Mouse (Mus musculus) layer of hippocampus, postnatal 25 days (tissue): ENCODE results near the gene Cst6. TPM values are rescaled to one million over a fixed set of nuclear protein-coding genes. Genes with fewer than 3 reads are reported as not detected.

Source experiments
- DNase-seq, 2 experiments: peaks; one replicate each; pipeline ENCODE4 v3.0.0; 2022; ENCODE audit warnings: mixed read lengths in 2 of 2, low spot score in 1 of 2; ENCODE audit errors: extremely low spot score in 1 of 2
- total RNA-seq, 2 experiments: library from RNA; stranded (reverse); gene quantifications; 2 replicates each; pipeline ENCODE4 v1.2.3; 2021

Gene Cst6
- total RNA-seq, 2 experiments from 2014 or later, result 6.1 to 6.7 TPM

- DNase-seq, result peak; percentile 90 to 93
These were observed 54.2 kb downstream of the Cst6 start, which contains the start of gene Sf3b2 for GRCm38 (mm10) chr19:5294972-5295735. TSS of gene Sf3b2 (minus strand) at chr19:5295455.

Other genes with a start within 250 kb of the Cst6 start
- gene Rab1b, start 242.5 kb downstream of the Cst6 start, total RNA-seq, result 100 to 1,000 TPM; 173 TPM
- gene Klc2, start 231.0 kb downstream of the Cst6 start, total RNA-seq, result 100 to 1,000 TPM; 214 to 222 TPM
- gene Pacs1, start 76.5 kb downstream of the Cst6 start, total RNA-seq, result 10 to 100 TPM; 54.2 to 57.6 TPM
- 100 to 1,000 TPM; 201 to 202 TPM for gene Sf3b2, start 54.1 kb downstream of the Cst6 start, total RNA-seq
- 100 to 1,000 TPM; 114 to 129 TPM for gene Gal3st3, start 51.2 kb downstream of the Cst6 start, total RNA-seq
- gene Catsper1, start 13.8 kb downstream of the Cst6 start, total RNA-seq, result not detected
- gene Eif1ad, start 17.2 kb upstream of the Cst6 start, total RNA-seq, result 10 to 100 TPM; 19.5 to 23.7 TPM
- gene Banf1, start 17.6 kb upstream of the Cst6 start, total RNA-seq, result 10 to 100 TPM; 85.3 to 93.2 TPM
- gene Sart1, start 39.1 kb upstream of the Cst6 start, total RNA-seq, result 10 to 100 TPM; 83.7 to 99.3 TPM
- gene Tsga10ip, start 53.0 kb upstream of the Cst6 start, total RNA-seq, result not detected
- gene Drap1, start 75.4 kb upstream of the Cst6 start, total RNA-seq, result 100 to 1,000 TPM; 278 to 311 TPM
- 10 to 100 TPM; 68.2 to 71.1 TPM for gene AI837181, start 75.6 kb upstream of the Cst6 start, total RNA-seq
- not detected for gene Fosl1, start 98.0 kb upstream of the Cst6 start, total RNA-seq
- 10 to 100 TPM; 32.9 to 35.9 TPM for gene Ccdc85b, start 108.3 kb upstream of the Cst6 start, total RNA-seq
- gene Fibp, start 111.0 kb upstream of the Cst6 start, total RNA-seq, result 100 to 1,000 TPM in 1 of 2 experiments, 10 to 100 TPM in 1; 99.4 to 110 TPM
- not detected for gene Ctsw, start 118.9 kb upstream of the Cst6 start, total RNA-seq
- gene Efemp2, start 124.4 kb upstream of the Cst6 start, total RNA-seq, result 10 to 100 TPM; 11.0 to 11.6 TPM
- 10 to 100 TPM; 33.2 to 38.2 TPM for gene Mus81, start 138.8 kb upstream of the Cst6 start, total RNA-seq
- 1,000 to 10,000 TPM; 1,427 to 1,527 TPM for gene Cfl1, start 140.9 kb upstream of the Cst6 start, total RNA-seq
- 1 to 10 TPM; 4.5 to 9.2 TPM for gene 1700020D05Rik, start 154.2 kb upstream of the Cst6 start, total RNA-seq
- 10 to 100 TPM; 78.0 to 86.5 TPM for gene Snx32, start 161.0 kb upstream of the Cst6 start, total RNA-seq
- gene Ovol1, start 211.1 kb upstream of the Cst6 start, total RNA-seq, result not detected
- 1 to 10 TPM; 7.7 to 8.2 TPM for gene Ap5b1, start 218.5 kb upstream of the Cst6 start, total RNA-seq